Mouse (Mus musculus) cortical plate, adult 2 months (tissue): ENCODE results near the gene Zfand3.

Experiments used
- CTCF ChIP-seq: fragments of 200-500 bp; IDR thresholded peaks from 2 replicates; pipeline ENCODE4 v1.5.1; 2011; ENCODE audit warnings: mild to moderate bottlenecking, control low read depth, low read length; ENCODE audit not compliant: insufficient read depth; ENCODE audit errors: extremely low read depth
- POLR2A ChIP-seq: fragments of 200-500 bp; IDR thresholded peaks from 2 replicates; pipeline ENCODE4 v1.6.1; 2011; ENCODE audit warnings: mild to moderate bottlenecking, low read length, control low read depth; ENCODE audit not compliant: insufficient read depth; ENCODE audit errors: extremely low read depth

GRCm38 (mm10) chr17:30128456-30128855, 123.9 kb downstream of the Zfand3 start:
- no peak for TF ChIP-seq CTCF
- no peak for TF ChIP-seq POLR2A
